Mouse (Mus musculus) liver, embryonic 14.5 days (tissue): ENCODE measurements at regions not wholly inside any gene's neighbourhood (a gene's known extent, or its start where the extent isn't known, plus 50 kb on each side); places are given as distances from the start of the nearest gene placed in this dataset.

Experiments used
- CTCF ChIP-seq: IDR thresholded peaks from 2 replicates; pipeline ENCODE4 v1.5.1; 2016; ENCODE audit warnings: antibody characterized with exemption, low read depth, control low read depth
- EP300 ChIP-seq: IDR thresholded peaks from 2 replicates; pipeline ENCODE4 v1.6.1; 2016; ENCODE audit warnings: antibody characterized with exemption, low read depth

DNA sequence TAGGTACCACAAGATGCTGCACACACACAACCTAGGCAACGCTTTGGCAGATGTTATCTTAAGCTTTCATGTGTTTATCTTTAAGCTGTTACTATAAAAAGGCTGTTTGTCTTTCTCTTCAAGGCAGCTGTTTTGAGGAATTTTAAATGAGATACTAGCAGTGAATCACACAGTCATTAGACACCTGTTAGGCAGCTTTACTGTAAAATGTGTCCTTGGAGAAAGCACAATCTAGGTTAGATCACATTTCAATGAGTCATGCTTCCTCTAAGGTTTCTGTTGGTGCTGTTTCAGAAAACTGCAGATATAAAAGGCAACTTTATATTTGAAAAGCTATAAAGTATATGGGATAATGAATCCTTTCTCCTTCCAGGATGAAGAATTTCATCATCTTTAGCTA is 879.8 kb downstream of the Slitrk1 start:
- TF ChIP-seq CTCF (no peak), EP300 (no peak)
